Mouse (Mus musculus) embryonic facial prominence, embryonic 11.5 days (tissue): ENCODE results near the gene 2610507B11Rik. TPM values are rescaled to one million over a fixed set of nuclear protein-coding genes. Genes with fewer than 3 reads are reported as not detected.

Source experiments
- ATAC-seq: fragments of 200-750 bp; cut with Nextera tagmentation; replicated peaks from 2 replicates; pipeline ENCODE4 v1.8.0; 2017; ENCODE audit warnings: low read depth; ENCODE audit not compliant: insufficient number of reproducible peaks, low FRiP score, low TSS enrichment
- DNase-seq: peaks from one replicate; pipeline ENCODE4 v3.0.0-alpha.2; 2015; ENCODE audit warnings: low spot score
- H3K27ac ChIP-seq: fragments of 300-500 bp; sonication (generic); replicated peaks from 2 replicates; pipeline ENCODE4 v1.5.1; 2014; ENCODE audit warnings: mild to moderate bottlenecking, low read depth, low read length, control low read depth
- H3K27me3 ChIP-seq: fragments of 300-500 bp; sonication (generic); 2 replicates; pipeline ENCODE4 v1.6.1; 2014; ENCODE audit warnings: mild to moderate bottlenecking, low read length, moderate library complexity, mixed read lengths; ENCODE audit not compliant: control insufficient read depth, insufficient read depth
- H3K36me3 ChIP-seq: fragments of 300-500 bp; sonication (generic); replicated peaks from 2 replicates; pipeline ENCODE4 v1.6.1; 2014; ENCODE audit warnings: low read depth, mild to moderate bottlenecking, low read length, moderate library complexity, mixed read lengths; ENCODE audit not compliant: control insufficient read depth, insufficient read depth
- H3K4me1 ChIP-seq: fragments of 300-500 bp; sonication (generic); 2 replicates; pipeline ENCODE4 v1.6.1; 2014; ENCODE audit warnings: low read length, mixed read lengths; ENCODE audit not compliant: control insufficient read depth, insufficient read depth
- H3K4me2 ChIP-seq: fragments of 300-500 bp; sonication (generic); 2 replicates; pipeline ENCODE4 v1.6.1; 2014; ENCODE audit warnings: low read depth, mild to moderate bottlenecking, control low read depth, low read length, moderate library complexity
- H3K4me3 ChIP-seq: fragments of 300-500 bp; sonication (generic); 2 replicates; pipeline ENCODE4 v1.5.1; 2014; ENCODE audit warnings: low read depth, low read length, control low read depth
- H3K9ac ChIP-seq: fragments of 300-500 bp; sonication (generic); replicated peaks from 2 replicates; pipeline ENCODE4 v1.6.1; 2014; ENCODE audit warnings: mild to moderate bottlenecking, control low read depth, low read length
- H3K9me3 ChIP-seq: fragments of 300-500 bp; sonication (generic); replicated peaks from 2 replicates; pipeline ENCODE4 v1.6.1; 2016; ENCODE audit warnings: mild to moderate bottlenecking, low read length, inconsistent platforms, mixed read lengths; ENCODE audit not compliant: control insufficient read depth
- WGBS: fragments of 180-500 bp; shearing (Covaris S2); extraction: QIAGEN DNeasy Blood & Tissue Kit; methylation state at CpG from one replicate; pipeline ENCODE4 v1.1.7; 2014; 5-methylcytosine and 5-hydroxymethylcytosine counted together
- polyA plus RNA-seq: library from polyadenylated mRNA; unstranded; fragments of >200 nt; fragmentation: Nextera tagmentation; extraction: Ambion mirVana; gene quantifications from 2 replicates; pipeline ENCODE4 v1.2.1, GENCODE M21; 2014

The 2610507B11Rik gene
- 59.7 and 66.9 TPM in 2 replicates for polyA plus RNA-seq

GRCm38 (mm10) chr11:78261380-78262352, at the start of gene 2610507B11Rik:
TSS of gene 2610507B11Rik (plus strand) at chr11:78261752.
- H3K27me3 ChIP-seq: no peaks in the 10 kb centered on the region; the same call in 1 of the 2 replicates
- peaks cover 9% of the 10 kb centered on the region for H3K36me3 ChIP-seq
- H3K4me2 ChIP-seq: peak within 1 kb of the TSS; percentile 43
- H3K4me1 ChIP-seq: no peaks in the 10 kb centered on the region
- H3K9ac ChIP-seq: peak within 1 kb of the TSS; percentile 66
- peak; percentile 91 for ATAC-seq
- DNase-seq: peak; percentile 95
- WGBS: under 1% methylated on average over 109 of the region's 115 CpGs
- 0 out of 2 replicates have a peak within 1 kb of the TSS, but pooled peaks have one; percentile 15 for H3K27ac ChIP-seq
- H3K4me3 ChIP-seq: peak within 1 kb of the TSS; percentile 67
- H3K9me3 ChIP-seq: no peaks in the 10 kb centered on the region

GRCm38 (mm10) chr11:78213086-78213817, 48.3 kb upstream of the 2610507B11Rik start:
- Histone ChIP-seq H3K9ac (no peak overlapping the region), H3K4me2 (no peak overlapping the region), H3K4me1 (no peaks in the 10 kb centered on the region), H3K4me3 (no peak overlapping the region), H3K27me3 (no peaks in the 10 kb centered on the region), H3K36me3 (peaks cover 31% of the 10 kb centered on the region), H3K27ac (no peak overlapping the region), H3K9me3 (no peaks in the 10 kb centered on the region)
- WGBS: 95% methylated on average over 14 of the region's 14 CpGs
- DNase-seq (no peak), ATAC-seq (no peak)

- peaks cover 21% of the 10 kb centered on the region for H3K36me3 ChIP-seq
- DNase-seq: no peak
- H3K4me2 ChIP-seq: no peak overlapping the region
- no peak overlapping the region for H3K27ac ChIP-seq
- H3K9ac ChIP-seq: no peak overlapping the region
- no peaks in the 10 kb centered on the region for H3K27me3 ChIP-seq
- WGBS: 89% methylated on average over 11 of the region's 11 CpGs
- ATAC-seq: no peak
- no peak overlapping the region for H3K4me3 ChIP-seq
- H3K9me3 ChIP-seq: no peaks in the 10 kb centered on the region
- H3K4me1 ChIP-seq: no peaks in the 10 kb centered on the region
Observed at GRCm38 (mm10) chr11:78215709-78216317, 45.7 kb upstream of the 2610507B11Rik start.

GRCm38 (mm10) chr11:78223586-78223985, 38.0 kb upstream of the 2610507B11Rik start:
- Histone ChIP-seq H3K9me3 (no peaks in the 10 kb centered on the region), H3K9ac (no peak overlapping the region), H3K4me2 (no peak overlapping the region), H3K27me3 (no peaks in the 10 kb centered on the region), H3K27ac (no peak overlapping the region), H3K4me1 (no peaks in the 10 kb centered on the region), H3K4me3 (no peak overlapping the region), H3K36me3 (peaks cover 26% of the 10 kb centered on the region)
- ATAC-seq (no peak), DNase-seq (no peak)
- 90% methylated on average over 4 of the region's 4 CpGs for WGBS

- peaks cover 28% of the 10 kb centered on the region for H3K36me3 ChIP-seq
- no peaks in the 10 kb centered on the region for H3K27me3 ChIP-seq
- no peak for ATAC-seq
- H3K27ac ChIP-seq: no peak overlapping the region
- no peaks in the 10 kb centered on the region for H3K9me3 ChIP-seq
- 91% methylated on average over 6 of the region's 6 CpGs for WGBS
- no peak overlapping the region for H3K9ac ChIP-seq
- H3K4me2 ChIP-seq: no peak overlapping the region
- no peak for DNase-seq
- no peaks in the 10 kb centered on the region for H3K4me1 ChIP-seq
- H3K4me3 ChIP-seq: no peak overlapping the region
Observed at GRCm38 (mm10) chr11:78231518-78231917, 30.0 kb upstream of the 2610507B11Rik start.

- no peak for DNase-seq
- Histone ChIP-seq H3K4me1 (no peaks in the 10 kb centered on the region; the same call in 1 of the 2 replicates), H3K9me3 (no peaks in the 10 kb centered on the region), H3K27me3 (no peaks in the 10 kb centered on the region), H3K4me3 (no peak overlapping the region), H3K36me3 (no peaks in the 10 kb centered on the region; the same call in none of the 2 replicates), H3K4me2 (no peak overlapping the region), H3K27ac (no peak overlapping the region), H3K9ac (no peak overlapping the region)
- ATAC-seq: no peak
- 90% methylated on average over 9 of the region's 9 CpGs for WGBS
Observed at GRCm38 (mm10) chr11:78240193-78240857, 21.2 kb upstream of the 2610507B11Rik start.

GRCm38 (mm10) chr11:78245261-78245626, 16.3 kb upstream of the 2610507B11Rik start:
- ATAC-seq: no peak

More at GRCm38 (mm10) chr11:78245261-78245626, 16.3 kb upstream of the 2610507B11Rik start:
- no peaks in the 10 kb centered on the region for H3K36me3 ChIP-seq
- peak overlapping the region; percentile 64 for H3K27ac ChIP-seq
- H3K4me3 ChIP-seq: peak overlapping the region; percentile 65
- no peaks in the 10 kb centered on the region for H3K9me3 ChIP-seq
- WGBS: under 1% methylated on average over 19 of the region's 19 CpGs
- peak overlapping the region; percentile 62 for H3K4me2 ChIP-seq
- H3K4me1 ChIP-seq: no peaks in the 10 kb centered on the region; the same call in 1 of the 2 replicates
- peak overlapping the region; percentile 80 for H3K9ac ChIP-seq
- DNase-seq: peak; percentile 3
- no peaks in the 10 kb centered on the region for H3K27me3 ChIP-seq
